Comparison of ENCODE assay signal across 1 mouse cellular context in genomic region chr5:3802433-3803291, GRCm38 (mm10).
TF ChIP-seq lines count a peak whose summit lies in the region.

Gene Ankib1, minus strand, starts transcription at chr5:3802925.
Gene Krit1, plus strand, starts transcription at chr5:3803184.

TF ChIP-seq in MEL, 35 proteins besides CTCF, POLR2A, EP300 and RAD21 (continued from another document):
- TF ChIP-seq KAT2A (conservative IDR thresholded peaks at IDR 0.05; ENCODE audit: low read depth, low read length) (peak; percentile 84; the same call in 1 of the 2 replicates), ZKSCAN1 (IDR thresholded peaks at IDR 0.05; ENCODE audit: low read depth, low read length) (no peak), ZMIZ1 (IDR thresholded peaks at IDR 0.05; ENCODE audit: low read depth, low read length) (peak; percentile 76)
TF ChIP-seq in MEL: peak in this region for 16.
